Mouse (Mus musculus): Measurements from ENCODE around the gene Oaz2.

- TF ChIP-seq TAL1 (IDR thresholded peaks at IDR 0.05; ENCODE audit: low read length) (no peak), GATA1 (IDR thresholded peaks at IDR 0.05; ENCODE audit: low read length) (no peak)
These were observed 32.7 kb downstream of the Oaz2 start for GRCm38 (mm10) chr9:65700504-65700903.
